Mouse (Mus musculus) MEL (cell line): ENCODE measurements at regions not wholly inside any gene's neighbourhood (a gene's known extent, or its start where the extent isn't known, plus 50 kb on each side); places are given as distances from the start of the nearest gene placed in this dataset.

Experiments
- BHLHE40 ChIP-seq: IDR thresholded peaks from 2 replicates; pipeline ENCODE4 v1.6.1; 2012; ENCODE audit warnings: low read depth, mild to moderate bottlenecking, inconsistent platforms, low read length, improper control_type of control experiment, borderline replicate concordance
- CTCF ChIP-seq, 3 experiments: IDR thresholded peaks in 2 of 3; conservative IDR thresholded peaks in 1 of 3; 2 replicates each; pipeline ENCODE4 v1.5.1; 2011 to 2012; ENCODE audit warnings: low read length in 3 of 3, low read depth in 2 of 3, mild to moderate bottlenecking in 2 of 3, improper control_type of control experiment in 1 of 3, inconsistent platforms in 1 of 3, mixed read lengths in 1 of 3, moderate library complexity in 1 of 3; ENCODE audit not compliant: control insufficient read depth in 1 of 3, insufficient read depth in 1 of 3, poor library complexity in 1 of 3, severe bottlenecking in 1 of 3
- E2F4 ChIP-seq: IDR thresholded peaks from 2 replicates; pipeline ENCODE4 v1.6.1; 2011; ENCODE audit warnings: low read depth, low read length, improper control_type of control experiment, borderline replicate concordance
- EP300 ChIP-seq, 2 experiments: IDR thresholded peaks; 2 replicates each; pipeline ENCODE4 v1.6.1; 2011; ENCODE audit warnings: improper control_type of control experiment in 2 of 2, low read length in 2 of 2, low read depth in 1 of 2, mild to moderate bottlenecking in 1 of 2
- MAX ChIP-seq: IDR thresholded peaks from 2 replicates; pipeline ENCODE4 v1.6.1; 2011; ENCODE audit warnings: low read length, improper control_type of control experiment
- POLR2A ChIP-seq, 2 experiments: IDR thresholded peaks; 2 replicates each; pipeline ENCODE4 v1.6.1; 2011 to 2012; ENCODE audit warnings: low read length in 2 of 2, mild to moderate bottlenecking in 2 of 2, control low read depth in 1 of 2, improper control_type of control experiment in 1 of 2, low read depth in 1 of 2, moderate library complexity in 1 of 2; ENCODE audit not compliant: control insufficient read depth in 1 of 2, insufficient read depth in 1 of 2, poor library complexity in 1 of 2
- RAD21 ChIP-seq: IDR thresholded peaks from 2 replicates; pipeline ENCODE4 v1.6.1; 2011; ENCODE audit warnings: mild to moderate bottlenecking, low read depth, low read length, improper control_type of control experiment
- SIN3A ChIP-seq: IDR thresholded peaks from 2 replicates; pipeline ENCODE4 v1.6.1; 2012; ENCODE audit warnings: low read length, improper control_type of control experiment, inconsistent platforms
- TAL1 ChIP-seq: IDR thresholded peaks from 2 replicates; pipeline ENCODE4 v1.6.1; 2012; ENCODE audit warnings: mild to moderate bottlenecking, inconsistent platforms, low read length, moderate library complexity, mixed read lengths
- USF1 ChIP-seq: IDR thresholded peaks from 2 replicates; pipeline ENCODE4 v1.6.1; 2014; ENCODE audit warnings: low read depth, mild to moderate bottlenecking, inconsistent platforms, low read length, improper control_type of control experiment, moderate library complexity

GRCm38 (mm10) chr5:132843284-132843683 is 300.1 kb upstream of the Auts2 start:
- TF ChIP-seq CTCF (IDR thresholded peaks at IDR 0.05 in 2 of 3, conservative IDR thresholded peaks at IDR 0.05 in 1 of 3; ENCODE audit: control insufficient read depth in 1 of 3, insufficient read depth in 1 of 3, low read depth in 2 of 3, low read length in 3 of 3, poor library complexity in 1 of 3, severe bottlenecking in 1 of 3) = no peak
- no peak for TF ChIP-seq RAD21
- TF ChIP-seq E2F4 = no peak
- no peak for TF ChIP-seq TAL1
- TF ChIP-seq BHLHE40 = no peak
- TF ChIP-seq MAX = no peak
- no peak for TF ChIP-seq EP300 (IDR thresholded peaks at IDR 0.05; ENCODE audit: low read depth in 1 of 2, low read length in 2 of 2)
- no peak for TF ChIP-seq SIN3A
- no peak for TF ChIP-seq POLR2A (IDR thresholded peaks at IDR 0.05; ENCODE audit: control insufficient read depth in 1 of 2, insufficient read depth in 1 of 2, low read depth in 1 of 2, low read length in 2 of 2, poor library complexity in 1 of 2)
- TF ChIP-seq USF1 = no peak
